Mouse (Mus musculus): ENCODE data around the gene Otop1.

The Otop1 gene

GRCm38 (mm10) chr5:38275771-38276170, at the start of gene Otop1:
Gene Otop1 (plus strand): TSS chr5:38275972.
- no peak for DNase-seq

GRCm38 (mm10) chr5:38235422-38235821, 40.4 kb upstream of the Otop1 start:
- peak; percentile 39 for DNase-seq

- DNase-seq: no peak
These were observed 39.1 kb upstream of the Otop1 start for GRCm38 (mm10) chr5:38236627-38237026.

GRCm38 (mm10) chr5:38240727-38241472, 34.9 kb upstream of the Otop1 start:
- DNase-seq: no peak

GRCm38 (mm10) chr5:38241473-38241834, 34.3 kb upstream of the Otop1 start:
- DNase-seq: no peak

GRCm38 (mm10) chr5:38241966-38242365, 33.8 kb upstream of the Otop1 start:
- no peak for DNase-seq

GRCm38 (mm10) chr5:38255195-38255594, 20.6 kb upstream of the Otop1 start:
- no peak for DNase-seq

GRCm38 (mm10) chr5:38255644-38256043, 20.1 kb upstream of the Otop1 start:
- DNase-seq: no peak

- DNase-seq: no peak
These were observed 19.2 kb upstream of the Otop1 start for GRCm38 (mm10) chr5:38256551-38256950.

- DNase-seq: no peak
These were observed 17.6 kb upstream of the Otop1 start for GRCm38 (mm10) chr5:38258034-38258772.

- no peak for DNase-seq
These were observed 17.0 kb upstream of the Otop1 start for GRCm38 (mm10) chr5:38258773-38259146.

GRCm38 (mm10) chr5:38259455-38260106, 16.2 kb upstream of the Otop1 start:
- DNase-seq: no peak

- DNase-seq: peak; percentile 67
These were observed 15.6 kb upstream of the Otop1 start, which contains the start of gene Tmem128 for GRCm38 (mm10) chr5:38260107-38260682. Gene Tmem128 (plus strand): TSS chr5:38260185.

- no peak for DNase-seq
These were observed 4.8 kb upstream of the Otop1 start for GRCm38 (mm10) chr5:38270942-38271341.

- no peak for DNase-seq
These were observed 1.9 kb upstream of the Otop1 start for GRCm38 (mm10) chr5:38273831-38274230.

GRCm38 (mm10) chr5:38276451-38276850, 679 bp downstream of the Otop1 start:
- no peak for DNase-seq

- DNase-seq: no peak
These were observed 1.5 kb downstream of the Otop1 start for GRCm38 (mm10) chr5:38277098-38277866.

- no peak for DNase-seq
These were observed 2.3 kb downstream of the Otop1 start for GRCm38 (mm10) chr5:38277936-38278600.

GRCm38 (mm10) chr5:38280075-38280474, 4.3 kb downstream of the Otop1 start:
- no peak for DNase-seq

GRCm38 (mm10) chr5:38285724-38286123, 10.0 kb downstream of the Otop1 start:
- no peak for DNase-seq

- no peak for DNase-seq
These were observed 12.7 kb downstream of the Otop1 start for GRCm38 (mm10) chr5:38288476-38288875.

Measured in cerebellum, adult 9-10 months (tissue).